Mouse (Mus musculus) MEL (cell line): ENCODE results near the gene Ccdc50.

ENCODE experiments used
- POLR2AphosphoS2 ChIP-seq: IDR thresholded peaks from 2 replicates; pipeline ENCODE4 v1.6.1; 2011; ENCODE audit warnings: low read length, improper control_type of control experiment
- RCOR1 ChIP-seq: IDR thresholded peaks from 2 replicates; pipeline ENCODE4 v1.6.1; 2012; ENCODE audit warnings: low read depth, mild to moderate bottlenecking, inconsistent platforms, low read length, improper control_type of control experiment
- TAL1 ChIP-seq: IDR thresholded peaks from 2 replicates; pipeline ENCODE4 v1.6.1; 2012; ENCODE audit warnings: mild to moderate bottlenecking, inconsistent platforms, low read length, moderate library complexity, mixed read lengths
- ZC3H11A ChIP-seq: IDR thresholded peaks from 2 replicates; pipeline ENCODE4 v1.6.1; 2012; ENCODE audit warnings: low read depth, mild to moderate bottlenecking, inconsistent platforms, low read length, improper control_type of control experiment

GRCm38 (mm10) chr16:27374139-27374538, 14.5 kb upstream of the Ccdc50 start:
- TF ChIP-seq RCOR1 (no peak), POLR2AphosphoS2 (no peak), ZC3H11A (no peak), TAL1 (no peak)
